Mouse (Mus musculus): ENCODE results near the gene Grik4. TPM values are rescaled to one million over a fixed set of nuclear protein-coding genes. Genes with fewer than 3 reads are reported as not detected.

Gene Grik4
- polyA plus RNA-seq, 1 experiment: 0.26 TPM

GRCm38 (mm10) chr9:42736697-42737335 lies 207.5 kb downstream of the Grik4 start:
- Histone ChIP-seq H3K4me1 (ENCODE audit: control insufficient read depth, insufficient read depth, low read length) (no peaks in the 10 kb centered on the region), H3K27ac (ENCODE audit: insufficient read depth, low read length) (no peak overlapping the region), H3K4me3 (ENCODE audit: insufficient read depth, low read length) (no peak overlapping the region)
- TF ChIP-seq POLR2A (IDR thresholded peaks at IDR 0.05; ENCODE audit: low read depth, low read length): no peak
- TF ChIP-seq CTCF (IDR thresholded peaks at IDR 0.05; ENCODE audit: borderline replicate concordance, insufficient read depth, low read length): no peak

GRCm38 (mm10) chr9:42735086-42735485 lies 209.2 kb downstream of the Grik4 start:
- TF ChIP-seq CTCF (IDR thresholded peaks at IDR 0.05; ENCODE audit: borderline replicate concordance, insufficient read depth, low read length) (no peak), POLR2A (IDR thresholded peaks at IDR 0.05; ENCODE audit: low read depth, low read length) (no peak)
- Histone ChIP-seq H3K4me1 (ENCODE audit: control insufficient read depth, insufficient read depth, low read length) (peaks cover 2% of the 10 kb centered on the region; the same call in 1 of the 2 replicates), H3K27ac (ENCODE audit: insufficient read depth, low read length) (no peak overlapping the region), H3K4me3 (ENCODE audit: insufficient read depth, low read length) (no peak overlapping the region)

- no peak for TF ChIP-seq CTCF (IDR thresholded peaks at IDR 0.05; ENCODE audit: borderline replicate concordance, insufficient read depth, low read length)
- no peak for TF ChIP-seq POLR2A (IDR thresholded peaks at IDR 0.05; ENCODE audit: low read depth, low read length)
- no peak overlapping the region for H3K4me3 ChIP-seq (ENCODE audit: insufficient read depth, low read length)
- H3K4me1 ChIP-seq (ENCODE audit: control insufficient read depth, insufficient read depth, low read length): peaks cover 4% of the 10 kb centered on the region; the same call in 1 of the 2 replicates
- H3K27ac ChIP-seq (ENCODE audit: insufficient read depth, low read length): no peak overlapping the region
Measured at GRCm38 (mm10) chr9:42732731-42733318, 211.5 kb downstream of the Grik4 start.

GRCm38 (mm10) chr9:42728472-42728871 lies 215.8 kb downstream of the Grik4 start:
- Histone ChIP-seq H3K4me1 (ENCODE audit: control insufficient read depth, insufficient read depth, low read length) (peaks cover 4% of the 10 kb centered on the region; the same call in 1 of the 2 replicates), H3K4me3 (ENCODE audit: insufficient read depth, low read length) (no peak overlapping the region), H3K27ac (ENCODE audit: insufficient read depth, low read length) (no peak overlapping the region)
- TF ChIP-seq CTCF (IDR thresholded peaks at IDR 0.05; ENCODE audit: borderline replicate concordance, insufficient read depth, low read length) (no peak), POLR2A (IDR thresholded peaks at IDR 0.05; ENCODE audit: low read depth, low read length) (no peak)

GRCm38 (mm10) chr9:42727661-42728060 lies 216.6 kb downstream of the Grik4 start:
- Histone ChIP-seq H3K4me3 (ENCODE audit: insufficient read depth, low read length) (no peak overlapping the region), H3K27ac (ENCODE audit: insufficient read depth, low read length) (no peak overlapping the region), H3K4me1 (ENCODE audit: control insufficient read depth, insufficient read depth, low read length) (peaks cover 4% of the 10 kb centered on the region; the same call in 1 of the 2 replicates)
- TF ChIP-seq CTCF (IDR thresholded peaks at IDR 0.05; ENCODE audit: borderline replicate concordance, insufficient read depth, low read length): no peak
- no peak for TF ChIP-seq POLR2A (IDR thresholded peaks at IDR 0.05; ENCODE audit: low read depth, low read length)

- TF ChIP-seq CTCF (IDR thresholded peaks at IDR 0.05; ENCODE audit: borderline replicate concordance, insufficient read depth, low read length) (no peak), POLR2A (IDR thresholded peaks at IDR 0.05; ENCODE audit: low read depth, low read length) (no peak)
- Histone ChIP-seq H3K4me3 (ENCODE audit: insufficient read depth, low read length) (no peak overlapping the region), H3K27ac (ENCODE audit: insufficient read depth, low read length) (no peak overlapping the region), H3K4me1 (ENCODE audit: control insufficient read depth, insufficient read depth, low read length) (peaks cover 4% of the 10 kb centered on the region; the same call in 1 of the 2 replicates)
Measured at GRCm38 (mm10) chr9:42727186-42727585, 217.1 kb downstream of the Grik4 start.

- Histone ChIP-seq H3K27ac (ENCODE audit: insufficient read depth, low read length) (no peak overlapping the region), H3K4me3 (ENCODE audit: insufficient read depth, low read length) (no peak overlapping the region), H3K4me1 (ENCODE audit: control insufficient read depth, insufficient read depth, low read length) (peaks cover 1% of the 10 kb centered on the region; the same call in 1 of the 2 replicates)
- TF ChIP-seq CTCF (IDR thresholded peaks at IDR 0.05; ENCODE audit: borderline replicate concordance, insufficient read depth, low read length) (no peak), POLR2A (IDR thresholded peaks at IDR 0.05; ENCODE audit: low read depth, low read length) (no peak)
Measured at GRCm38 (mm10) chr9:42724099-42724498, 220.2 kb downstream of the Grik4 start.

GRCm38 (mm10) chr9:42722501-42722900 lies 221.8 kb downstream of the Grik4 start:
- TF ChIP-seq POLR2A (IDR thresholded peaks at IDR 0.05; ENCODE audit: low read depth, low read length): no peak
- TF ChIP-seq CTCF (IDR thresholded peaks at IDR 0.05; ENCODE audit: borderline replicate concordance, insufficient read depth, low read length): no peak
- Histone ChIP-seq H3K4me3 (ENCODE audit: insufficient read depth, low read length) (no peak overlapping the region), H3K27ac (ENCODE audit: insufficient read depth, low read length) (no peak overlapping the region), H3K4me1 (ENCODE audit: control insufficient read depth, insufficient read depth, low read length) (no peaks in the 10 kb centered on the region)

- Histone ChIP-seq H3K4me3 (ENCODE audit: insufficient read depth, low read length) (no peak overlapping the region), H3K4me1 (ENCODE audit: control insufficient read depth, insufficient read depth, low read length) (no peaks in the 10 kb centered on the region), H3K27ac (ENCODE audit: insufficient read depth, low read length) (no peak overlapping the region)
- TF ChIP-seq POLR2A (IDR thresholded peaks at IDR 0.05; ENCODE audit: low read depth, low read length) (no peak), CTCF (IDR thresholded peaks at IDR 0.05; ENCODE audit: borderline replicate concordance, insufficient read depth, low read length) (no peak)
Measured at GRCm38 (mm10) chr9:42721718-42722117, 222.6 kb downstream of the Grik4 start.

- Histone ChIP-seq H3K4me1 (ENCODE audit: control insufficient read depth, insufficient read depth, low read length) (no peaks in the 10 kb centered on the region), H3K4me3 (ENCODE audit: insufficient read depth, low read length) (no peak overlapping the region), H3K27ac (ENCODE audit: insufficient read depth, low read length) (no peak overlapping the region)
- TF ChIP-seq POLR2A (IDR thresholded peaks at IDR 0.05; ENCODE audit: low read depth, low read length): no peak
- TF ChIP-seq CTCF (IDR thresholded peaks at IDR 0.05; ENCODE audit: borderline replicate concordance, insufficient read depth, low read length): no peak
Measured at GRCm38 (mm10) chr9:42721146-42721545, 223.1 kb downstream of the Grik4 start.

Data from embryonic fibroblast, embryonic 13.5 days (primary cell).